Mouse (Mus musculus): ENCODE results near the gene Rac2.

DNA sequence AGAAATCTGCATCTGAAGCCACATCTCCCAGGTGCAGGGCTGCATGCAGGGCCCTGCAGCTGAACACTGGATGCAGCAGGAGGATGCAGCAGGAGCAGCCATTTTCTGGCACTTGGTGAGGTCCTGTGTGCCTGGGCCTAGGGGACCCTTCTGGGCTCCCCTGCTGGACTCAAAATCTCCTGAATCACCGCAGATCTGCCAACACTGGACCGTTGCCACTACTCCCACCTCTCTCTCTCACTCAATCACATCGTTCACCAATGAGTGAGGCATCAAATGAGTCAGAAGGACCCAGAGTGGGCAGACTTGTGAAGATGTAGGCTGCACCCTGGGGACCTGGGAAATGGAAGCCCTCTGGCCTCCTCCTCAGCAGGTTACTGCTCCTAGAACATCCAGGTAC lies 31.5 kb downstream of the Rac2 start:
- TF ChIP-seq CTCF (IDR thresholded peaks at IDR 0.05; ENCODE audit: low read depth, low read length), result no peak
- no peak for TF ChIP-seq POLR2A (IDR thresholded peaks at IDR 0.05; ENCODE audit: extremely low read depth, insufficient read depth, low read length)
